8 mouse cellular contexts compared by ENCODE assay signal in the genomic region with DNA sequence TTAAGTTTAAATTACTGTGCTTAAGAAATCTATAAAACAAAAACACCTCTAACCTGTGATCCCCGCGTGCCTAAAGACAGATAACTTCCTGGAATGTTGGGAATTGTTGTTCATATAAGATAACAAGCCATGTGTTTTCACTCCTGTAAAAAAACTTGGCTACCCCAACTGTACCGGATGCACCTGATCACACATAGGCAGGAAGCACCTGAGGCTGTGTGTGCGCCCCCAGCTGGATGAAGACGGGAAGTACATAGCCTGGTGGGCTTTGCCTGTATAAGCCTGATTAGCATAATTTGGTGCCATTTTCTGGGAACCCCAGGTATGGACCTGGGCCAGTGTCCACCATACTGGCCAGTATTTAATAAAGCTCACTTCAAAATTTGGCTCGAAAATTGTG. TPM values are rescaled to one million over a fixed set of nuclear protein-coding genes. Genes with fewer than 3 reads are reported as not detected.
DNase-seq lines count a peak whose midpoint lies in the region; ATAC-seq and TF ChIP-seq lines count a peak whose summit lies in the region.

No protein-coding gene starts in this region.

- no peak overlapping the region for H3K9ac ChIP-seq in kidney, embryonic 14.5 days (ENCODE audit: low read depth, low read length)
- no peak overlapping the region for H3K9ac ChIP-seq in neural tube, embryonic 15.5 days (replicated peaks)

- no peak for DNase-seq in kidney, adult 2 months
- peak; percentile 74 to 76 for DNase-seq in B cell, adult 2 months
- peak; percentile 66 for DNase-seq in T-cell, adult 2 months (ENCODE audit: low spot score)
- DNase-seq in naive thymus-derived CD4-positive, alpha-beta T cell, adult 2 months (ENCODE audit: low read depth): peak; percentile 71
- no peak for DNase-seq in right cerebral cortex, postnatal 36 days (ENCODE audit: low spot score in 2 of 2)
- DNase-seq in layer of hippocampus, postnatal 14 days (ENCODE audit: low spot score in 2 of 2): no peak

- no peak for TF ChIP-seq POLR2A in kidney, adult 2 months (IDR thresholded peaks at IDR 0.05; ENCODE audit: low read depth, low read length)

- no peaks in the 10 kb centered on the region for H3K36me3 ChIP-seq in kidney, adult 2 months (ENCODE audit: control insufficient read depth, insufficient read depth, low read length)
- no peaks in the 10 kb centered on the region for H3K36me3 ChIP-seq in kidney, embryonic 14.5 days (ENCODE audit: control insufficient read depth, insufficient read depth, low read length)
- no peaks in the 10 kb centered on the region for H3K36me3 ChIP-seq in neural tube, embryonic 15.5 days

- H3K9me3 ChIP-seq in kidney, embryonic 14.5 days (ENCODE audit: control insufficient read depth, low read length): no peaks in the 10 kb centered on the region
- no peaks in the 10 kb centered on the region for H3K9me3 ChIP-seq in neural tube, embryonic 15.5 days (replicated peaks)

- 46% methylated on average over 6 of the region's 6 CpGs for WGBS in kidney, adult 2 months
- 52% methylated on average over 6 of the region's 6 CpGs for WGBS in kidney, embryonic 14.5 days
- 62% methylated on average over 6 of the region's 6 CpGs for WGBS in neural tube, embryonic 15.5 days

- peak; percentile 50 for TF ChIP-seq CTCF in kidney, adult 2 months (conservative IDR thresholded peaks at IDR 0.05; ENCODE audit: insufficient read depth, insufficient read length, low read depth, low read length)

- no peaks in the 10 kb centered on the region for H3K27me3 ChIP-seq in kidney, adult 2 months (replicated peaks; ENCODE audit: control insufficient read depth, insufficient read depth, low read length)
- no peaks in the 10 kb centered on the region for H3K27me3 ChIP-seq in kidney, embryonic 14.5 days (ENCODE audit: control insufficient read depth, insufficient read depth, low read length)
- H3K27me3 ChIP-seq in neural tube, embryonic 15.5 days (replicated peaks): no peaks in the 10 kb centered on the region

- H3K4me3 ChIP-seq in kidney, adult 2 months (ENCODE audit: insufficient read depth, low read depth, low read length): no peak overlapping the region
- no peak overlapping the region for H3K4me3 ChIP-seq in kidney, embryonic 14.5 days (ENCODE audit: low read length)
- no peak overlapping the region for H3K4me3 ChIP-seq in neural tube, embryonic 15.5 days (replicated peaks)

- no peak for ATAC-seq in kidney, embryonic 14.5 days (ENCODE audit: low FRiP score, low TSS enrichment)
- ATAC-seq in neural tube, embryonic 15.5 days (ENCODE audit: low FRiP score): no peak

- no peak overlapping the region for H3K4me2 ChIP-seq in kidney, embryonic 14.5 days (replicated peaks; ENCODE audit: low read depth, low read length)
- no peak overlapping the region for H3K4me2 ChIP-seq in neural tube, embryonic 15.5 days

- no peak overlapping the region for H3K27ac ChIP-seq in kidney, adult 2 months (ENCODE audit: insufficient read depth, low read depth, low read length)
- no peak overlapping the region for H3K27ac ChIP-seq in kidney, embryonic 14.5 days (ENCODE audit: low read depth, low read length)
- no peak overlapping the region for H3K27ac ChIP-seq in neural tube, embryonic 15.5 days (replicated peaks)

- H3K4me1 ChIP-seq in kidney, adult 2 months (ENCODE audit: control insufficient read depth, insufficient read depth, low read length): peaks cover 32% of the 10 kb centered on the region
- H3K4me1 ChIP-seq in kidney, embryonic 14.5 days (ENCODE audit: control insufficient read depth, insufficient read depth, low read length): 0 out of 2 replicates have a peak, but pooled peaks cover 7% of the 10 kb centered on the region
- H3K4me1 ChIP-seq in neural tube, embryonic 15.5 days: peaks cover 39% of the 10 kb centered on the region

RNA-seq across cellular contexts. Expression of a gene that starts 19.3 kb away (rescaled TPM):
- polyA plus RNA-seq in kidney, adult 2 months (2012; rRNA removed): 87.0 and 92.0 TPM in 2 replicates
- 6.5 and 23.0 TPM in 2 replicates for polyA plus RNA-seq in kidney, embryonic 14.5 days (2014; fragmentation: Nextera tagmentation; extraction: Ambion mirVana)
- 41.0 and 42.3 TPM in 2 replicates for polyA plus RNA-seq in neural tube, embryonic 15.5 days (2015; fragmentation: Nextera tagmentation; extraction: Ambion mirVana)
- total RNA-seq in layer of hippocampus, postnatal 14 days (2021): 10 to 100 TPM; 88.3 to 91.7 TPM

RNA-seq across cellular contexts. Expression of a gene that starts 25.9 kb away (rescaled TPM):
- 0.11 and 0.16 TPM in 2 replicates for polyA plus RNA-seq in kidney, adult 2 months (2012; rRNA removed)
- polyA plus RNA-seq in kidney, embryonic 14.5 days (2014; fragmentation: Nextera tagmentation; extraction: Ambion mirVana): 0.13 and 0.27 TPM in 2 replicates
- polyA plus RNA-seq in neural tube, embryonic 15.5 days (2015; fragmentation: Nextera tagmentation; extraction: Ambion mirVana): 1.2 and 1.5 TPM in 2 replicates
- total RNA-seq in layer of hippocampus, postnatal 14 days (2021): under 1 TPM; 0.48 to 0.69 TPM

RNA-seq across cellular contexts. Expression of a gene that starts 33.5 kb away (rescaled TPM):
- 2.7 and 3.3 TPM in 2 replicates for polyA plus RNA-seq in kidney, adult 2 months (2012; rRNA removed)
- 0.33 and 0.68 TPM in 2 replicates for polyA plus RNA-seq in kidney, embryonic 14.5 days (2014; fragmentation: Nextera tagmentation; extraction: Ambion mirVana)
- polyA plus RNA-seq in neural tube, embryonic 15.5 days (2015; fragmentation: Nextera tagmentation; extraction: Ambion mirVana): 0.23 and 0.61 TPM in 2 replicates
- under 1 TPM in 1 of 2 experiments, not detected in 1; 0.53 TPM for total RNA-seq in layer of hippocampus, postnatal 14 days (2021)

RNA-seq across cellular contexts. Expression of a gene that starts 33.8 kb away (rescaled TPM):
- polyA plus RNA-seq in kidney, adult 2 months (2012; rRNA removed): 143 and 149 TPM in 2 replicates
- polyA plus RNA-seq in kidney, embryonic 14.5 days (2014; fragmentation: Nextera tagmentation; extraction: Ambion mirVana): 168 and 179 TPM in 2 replicates
- 145 and 154 TPM in 2 replicates for polyA plus RNA-seq in neural tube, embryonic 15.5 days (2015; fragmentation: Nextera tagmentation; extraction: Ambion mirVana)
- total RNA-seq in layer of hippocampus, postnatal 14 days (2021): 10 to 100 TPM; 39.8 to 43.3 TPM

RNA-seq across cellular contexts. Expression of a gene that starts 35.4 kb away (rescaled TPM):
- polyA plus RNA-seq in kidney, adult 2 months (2012; rRNA removed): 62.3 and 74.6 TPM in 2 replicates
- polyA plus RNA-seq in kidney, embryonic 14.5 days (2014; fragmentation: Nextera tagmentation; extraction: Ambion mirVana): 63.7 and 70.2 TPM in 2 replicates
- polyA plus RNA-seq in neural tube, embryonic 15.5 days (2015; fragmentation: Nextera tagmentation; extraction: Ambion mirVana): 39.2 and 58.6 TPM in 2 replicates
- total RNA-seq in layer of hippocampus, postnatal 14 days (2021): 10 to 100 TPM; 23.0 to 24.2 TPM

Comparison
In these comparisons a context has a peak if more than half of its experiments do, and no peak if none do; other contexts are left out.
1. DNase-seq: peak in B cell, adult 2 months (2 of 2), T-cell, adult 2 months (single experiment) and naive thymus-derived CD4-positive, alpha-beta T cell, adult 2 months (single experiment); none in kidney, adult 2 months (single experiment), right cerebral cortex, postnatal 36 days (0 of 2) and layer of hippocampus, postnatal 14 days (0 of 2).